Mouse (Mus musculus) testis, adult 2 months (tissue): ENCODE measurements around the gene Shb. TPM values are rescaled to one million over a fixed set of nuclear protein-coding genes. Genes with fewer than 3 reads are reported as not detected.

Source experiments
- H3K27ac ChIP-seq: fragments of 200-500 bp; 2 replicates; pipeline ENCODE4 v1.5.1; 2012; ENCODE audit warnings: low read depth, low read length; ENCODE audit not compliant: control insufficient read depth, insufficient read depth
- H3K27me3 ChIP-seq: fragments of 200-500 bp; 2 replicates; pipeline ENCODE4 v1.6.1; 2012; ENCODE audit warnings: mild to moderate bottlenecking, low read length, moderate library complexity; ENCODE audit not compliant: control insufficient read depth, insufficient read depth
- H3K36me3 ChIP-seq: fragments of 200-500 bp; 2 replicates; pipeline ENCODE4 v1.6.1; 2012; ENCODE audit warnings: mild to moderate bottlenecking, low read length; ENCODE audit not compliant: control insufficient read depth, insufficient read depth
- H3K4me1 ChIP-seq: fragments of 200-500 bp; 2 replicates; pipeline ENCODE4 v1.6.1; 2012; ENCODE audit warnings: low read length; ENCODE audit not compliant: control insufficient read depth, insufficient read depth
- H3K4me3 ChIP-seq: fragments of 200-500 bp; 2 replicates; pipeline ENCODE4 v1.5.1; 2012; ENCODE audit warnings: low read depth, mild to moderate bottlenecking, low read length, moderate library complexity, mixed read lengths; ENCODE audit not compliant: control insufficient read depth
- CTCF ChIP-seq: fragments of 200-500 bp; IDR thresholded peaks from 2 replicates; pipeline ENCODE4 v1.5.1; 2012; ENCODE audit warnings: low read depth, mild to moderate bottlenecking, inconsistent platforms, low read length, moderate library complexity; ENCODE audit not compliant: control insufficient read depth, insufficient read depth, insufficient replicate concordance
- POLR2A ChIP-seq: fragments of 200-500 bp; IDR thresholded peaks from 2 replicates; pipeline ENCODE4 v1.6.1; 2012; ENCODE audit warnings: low read depth, mild to moderate bottlenecking, inconsistent platforms, low read length, moderate library complexity; ENCODE audit not compliant: control insufficient read depth
- polyA plus RNA-seq: library from polyadenylated mRNA; depleted of rRNA; stranded (reverse); fragments of >200 nt; gene quantifications from 2 replicates; pipeline ENCODE4 v1.2.3, GENCODE M21; 2012

Shb gene
- polyA plus RNA-seq, 1 experiment, result 7.3 TPM

DNA sequence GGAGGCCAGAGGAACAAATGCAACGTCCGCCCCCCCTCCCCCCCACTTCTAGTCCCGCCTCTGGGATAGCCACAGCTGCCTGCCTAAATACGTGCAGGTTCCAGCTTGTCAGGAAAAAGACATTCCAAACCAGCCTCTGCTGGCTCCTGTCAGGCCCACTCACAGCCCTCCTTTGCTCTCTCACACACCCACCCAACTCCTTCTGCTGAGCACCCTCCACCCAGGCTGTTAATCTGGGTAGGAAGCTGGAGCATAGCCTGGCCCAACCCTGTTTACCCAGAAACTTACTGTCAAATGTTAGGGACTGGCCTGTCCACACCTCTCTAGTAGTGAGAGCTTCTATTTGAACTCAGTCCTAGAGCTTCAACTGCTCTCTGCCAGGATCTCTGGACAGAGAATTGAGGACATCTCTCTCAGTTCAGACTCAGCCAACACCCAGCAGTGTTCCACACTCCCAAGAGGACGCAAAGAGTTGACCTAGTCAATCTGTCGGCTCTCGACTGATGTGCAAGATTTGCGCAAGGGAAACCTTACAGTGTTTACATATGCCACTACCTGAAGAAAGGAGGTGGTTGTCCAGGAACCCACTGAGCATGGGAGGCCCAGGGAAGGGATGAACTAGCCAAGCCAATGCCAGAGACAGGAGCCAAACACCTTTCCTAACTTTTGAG lies 36.6 kb downstream of the Shb start:
- H3K4me1 ChIP-seq, result no peaks in the 10 kb centered on the region; the same call in 1 of the 2 replicates
- H3K27me3 ChIP-seq, result no peaks in the 10 kb centered on the region
- H3K4me3 ChIP-seq, result no peak overlapping the region
- TF ChIP-seq CTCF (no peak), POLR2A (no peak)
- no peak overlapping the region for H3K27ac ChIP-seq
- H3K36me3 ChIP-seq, result no peaks in the 10 kb centered on the region

GRCm38 (mm10) chr4:45493786-45494400 lies 38.4 kb downstream of the Shb start:
- no peak overlapping the region for H3K27ac ChIP-seq
- no peaks in the 10 kb centered on the region; the same call in 1 of the 2 replicates for H3K4me1 ChIP-seq
- no peaks in the 10 kb centered on the region for H3K27me3 ChIP-seq
- H3K36me3 ChIP-seq, result no peaks in the 10 kb centered on the region
- no peak for TF ChIP-seq CTCF
- H3K4me3 ChIP-seq, result no peak overlapping the region

DNA sequence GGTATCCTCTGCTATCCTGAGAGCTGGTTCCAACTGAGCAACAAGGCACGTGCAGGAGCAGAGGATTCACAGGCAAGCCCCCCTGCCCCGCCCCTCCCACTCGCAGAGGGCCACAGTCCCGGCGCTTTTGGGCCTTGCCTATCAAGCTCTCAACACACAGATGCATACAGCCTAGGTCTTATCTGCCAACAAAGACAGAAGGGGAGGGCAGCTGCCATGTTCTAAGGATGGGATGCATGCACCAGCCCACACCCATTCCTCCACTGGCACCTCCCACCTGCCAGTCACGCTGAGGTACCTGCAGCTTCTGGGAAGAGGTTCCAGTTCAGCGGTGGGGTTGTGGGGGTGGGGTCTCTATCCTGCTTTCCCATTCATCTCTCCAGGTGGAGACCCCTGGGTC lies 39.2 kb downstream of the Shb start:
- Histone ChIP-seq H3K27ac (no peak overlapping the region), H3K27me3 (no peaks in the 10 kb centered on the region), H3K4me3 (no peak overlapping the region), H3K4me1 (no peaks in the 10 kb centered on the region; the same call in 1 of the 2 replicates), H3K36me3 (no peaks in the 10 kb centered on the region)
- TF ChIP-seq CTCF (no peak), POLR2A (no peak)

GRCm38 (mm10) chr4:45492681-45493081 lies 39.6 kb downstream of the Shb start:
- Histone ChIP-seq H3K27me3 (no peaks in the 10 kb centered on the region), H3K4me3 (no peak overlapping the region), H3K27ac (no peak overlapping the region), H3K4me1 (no peaks in the 10 kb centered on the region; the same call in 1 of the 2 replicates), H3K36me3 (no peaks in the 10 kb centered on the region)
- no peak for TF ChIP-seq CTCF
- TF ChIP-seq POLR2A, result no peak

DNA sequence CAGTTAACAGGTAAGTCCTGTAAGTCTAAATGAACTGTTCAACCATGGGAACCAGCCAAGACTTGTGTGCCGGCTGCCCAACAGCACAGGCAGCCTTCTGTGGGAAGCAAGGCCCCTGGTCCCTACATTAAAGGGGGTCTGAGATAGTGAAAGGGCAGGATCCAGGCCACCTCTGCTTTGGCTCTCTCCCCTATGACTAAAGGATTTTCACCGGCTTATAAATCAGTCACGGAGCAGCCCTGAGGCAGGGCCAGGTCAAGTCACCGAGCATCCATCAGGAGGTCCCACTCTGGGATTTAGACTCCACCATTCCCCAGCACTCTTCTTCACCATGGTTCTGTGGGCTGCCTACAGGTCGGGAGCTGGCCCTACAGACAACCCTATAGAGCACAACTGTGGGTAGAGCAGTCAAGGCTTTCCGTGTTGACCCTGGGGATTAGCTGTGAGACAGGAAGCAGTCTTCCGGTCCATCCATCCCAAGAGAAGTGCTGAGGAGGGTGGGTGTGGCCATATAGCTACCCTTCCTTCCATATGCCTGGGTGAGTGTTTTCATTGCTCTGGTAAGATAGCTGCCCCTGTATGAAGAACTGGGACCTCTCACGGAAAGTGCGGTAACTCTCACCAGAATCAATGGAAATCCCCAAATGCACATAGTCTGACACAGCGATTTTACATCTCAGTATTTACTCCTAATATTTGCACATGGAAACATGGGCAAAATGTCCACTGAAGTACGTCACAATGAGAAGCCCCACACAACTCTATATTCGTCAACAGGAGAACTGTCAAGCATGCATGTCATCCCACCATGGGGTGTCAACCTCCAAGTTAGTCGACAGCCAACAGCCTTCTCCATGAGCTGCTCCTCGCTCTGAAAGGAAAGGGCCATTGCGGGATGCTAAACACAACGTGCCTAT lies 40.3 kb downstream of the Shb start:
- Histone ChIP-seq H3K4me1 (no peaks in the 10 kb centered on the region; the same call in 1 of the 2 replicates), H3K4me3 (no peak overlapping the region), H3K27me3 (no peaks in the 10 kb centered on the region), H3K36me3 (no peaks in the 10 kb centered on the region), H3K27ac (no peak overlapping the region)
- TF ChIP-seq CTCF (no peak), POLR2A (no peak)

DNA sequence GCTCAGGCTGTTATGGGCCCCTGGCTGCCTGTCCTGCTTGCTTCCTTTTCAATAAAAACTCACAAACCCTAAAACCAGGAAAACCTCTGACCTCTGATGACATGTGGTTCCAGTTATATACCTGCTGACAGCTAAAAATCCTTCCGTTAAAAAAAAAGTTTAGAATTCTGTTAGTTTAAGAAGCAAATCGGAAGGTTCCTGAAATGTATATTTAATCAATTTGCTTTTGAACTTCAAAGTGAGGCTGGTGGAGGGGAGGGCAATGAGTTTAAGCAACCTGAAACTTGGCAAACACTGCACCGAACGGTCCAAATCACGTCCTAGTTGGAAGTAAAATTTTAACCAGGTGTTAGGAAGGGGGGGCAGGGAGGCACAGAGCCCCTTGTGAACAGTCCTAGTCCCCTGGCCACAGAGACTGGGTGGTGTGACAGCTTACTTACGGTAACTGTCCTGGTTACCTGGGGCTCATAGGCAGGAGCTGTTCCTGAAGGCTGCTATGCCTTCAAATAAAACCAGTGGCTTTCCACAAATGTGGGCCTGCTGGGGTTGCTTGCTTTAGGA lies 41.1 kb downstream of the Shb start:
- Histone ChIP-seq H3K27ac (no peak overlapping the region), H3K36me3 (no peaks in the 10 kb centered on the region), H3K4me1 (no peaks in the 10 kb centered on the region; the same call in 1 of the 2 replicates), H3K4me3 (no peak overlapping the region), H3K27me3 (no peaks in the 10 kb centered on the region)
- TF ChIP-seq CTCF (no peak), POLR2A (no peak)

GRCm38 (mm10) chr4:45490036-45490752 lies 42.1 kb downstream of the Shb start:
- no peak overlapping the region for H3K4me3 ChIP-seq
- no peak overlapping the region for H3K27ac ChIP-seq

More at GRCm38 (mm10) chr4:45490036-45490752, 42.1 kb downstream of the Shb start:
- TF ChIP-seq POLR2A, result no peak
- no peak for TF ChIP-seq CTCF
- Histone ChIP-seq H3K36me3 (no peaks in the 10 kb centered on the region), H3K4me1 (no peaks in the 10 kb centered on the region; the same call in 1 of the 2 replicates), H3K27me3 (no peaks in the 10 kb centered on the region)
